Mouse (Mus musculus): ENCODE data around the gene Ctla4.

Gene Ctla4

GRCm38 (mm10) chr1:60886981-60887380, at the start of gene Ctla4:
TSS of gene Ctla4 (plus strand) at chr1:60887000.
- no peak for DNase-seq (ENCODE audit: low spot score in 2 of 2)

GRCm38 (mm10) chr1:60839161-60839560, 47.6 kb upstream of the Ctla4 start:
- no peak for DNase-seq (ENCODE audit: low spot score in 2 of 2)

GRCm38 (mm10) chr1:60845318-60846060, 41.3 kb upstream of the Ctla4 start:
- no peak for DNase-seq (ENCODE audit: low spot score in 2 of 2)

DNA sequence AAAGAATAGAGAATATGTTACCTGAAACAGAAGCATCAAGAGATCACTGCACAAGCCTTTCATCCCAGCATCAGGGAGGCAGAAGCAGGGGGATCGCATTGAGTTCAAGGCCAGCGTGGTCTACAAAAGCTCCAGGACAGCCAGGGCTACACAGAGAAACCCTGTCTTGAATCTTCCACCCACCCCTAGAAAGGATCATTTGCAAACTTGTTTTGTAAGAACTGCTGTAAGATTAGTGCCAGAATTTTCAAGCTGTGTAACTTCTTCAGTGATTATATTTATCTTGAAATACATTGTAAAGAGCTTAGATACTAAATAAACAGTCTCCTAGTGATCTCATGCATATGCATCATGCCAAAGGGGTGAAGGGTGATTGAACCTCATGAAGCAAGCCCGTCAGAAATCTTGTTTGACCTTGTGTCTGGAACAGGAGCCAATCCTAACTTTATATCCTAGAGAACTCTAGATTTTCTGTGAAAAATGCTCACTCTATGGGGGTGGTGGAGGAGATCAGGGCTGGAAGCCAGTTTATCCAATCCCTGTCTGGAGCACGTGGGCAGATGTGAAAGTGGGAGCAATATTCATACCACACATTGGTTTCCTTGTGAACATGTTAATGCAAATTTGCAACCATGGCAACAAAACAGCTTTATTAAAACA, 40.1 kb upstream of the Ctla4 start:
- no peak for DNase-seq (ENCODE audit: low spot score in 2 of 2)

DNA sequence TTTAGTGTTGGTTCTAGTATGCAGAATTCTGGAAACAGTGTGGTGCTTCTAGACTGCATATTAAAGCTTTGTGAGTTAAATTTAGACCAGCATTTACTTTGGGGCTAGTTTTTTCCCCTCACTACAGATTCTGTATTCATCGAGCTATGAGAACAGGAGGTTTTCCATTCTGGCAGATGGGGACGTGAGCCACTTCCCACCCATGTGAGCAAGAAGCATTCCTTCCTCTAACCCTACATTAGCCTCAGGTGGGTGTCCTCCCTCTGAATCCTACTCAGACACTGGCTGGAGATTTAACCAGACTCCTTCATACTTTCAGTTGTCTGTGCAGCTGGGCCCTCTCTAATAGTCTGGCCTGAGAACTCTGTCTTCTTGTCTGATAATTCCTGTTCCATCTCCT, 37.7 kb upstream of the Ctla4 start:
- DNase-seq (ENCODE audit: low spot score in 2 of 2), result no peak

DNA sequence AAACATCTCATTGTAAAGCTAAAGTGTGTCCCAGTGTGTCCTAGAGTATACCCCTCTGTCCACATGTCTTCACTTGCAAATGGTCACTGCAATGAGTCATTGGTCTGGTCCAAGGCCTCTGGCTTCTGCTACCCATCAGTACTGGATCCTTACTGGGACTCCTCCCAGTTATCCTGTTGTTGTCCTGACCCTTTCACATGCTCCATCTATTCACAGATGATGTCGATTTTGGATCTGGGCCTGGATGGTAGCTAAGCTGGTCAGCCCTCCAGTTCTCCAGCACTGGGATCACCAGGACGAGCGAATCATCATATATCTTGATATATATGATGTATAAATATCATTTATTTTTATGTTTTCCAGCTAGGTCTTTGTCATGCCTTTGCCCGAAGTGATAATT, 37.0 kb upstream of the Ctla4 start:
- DNase-seq (ENCODE audit: low spot score in 2 of 2), result no peak

DNA sequence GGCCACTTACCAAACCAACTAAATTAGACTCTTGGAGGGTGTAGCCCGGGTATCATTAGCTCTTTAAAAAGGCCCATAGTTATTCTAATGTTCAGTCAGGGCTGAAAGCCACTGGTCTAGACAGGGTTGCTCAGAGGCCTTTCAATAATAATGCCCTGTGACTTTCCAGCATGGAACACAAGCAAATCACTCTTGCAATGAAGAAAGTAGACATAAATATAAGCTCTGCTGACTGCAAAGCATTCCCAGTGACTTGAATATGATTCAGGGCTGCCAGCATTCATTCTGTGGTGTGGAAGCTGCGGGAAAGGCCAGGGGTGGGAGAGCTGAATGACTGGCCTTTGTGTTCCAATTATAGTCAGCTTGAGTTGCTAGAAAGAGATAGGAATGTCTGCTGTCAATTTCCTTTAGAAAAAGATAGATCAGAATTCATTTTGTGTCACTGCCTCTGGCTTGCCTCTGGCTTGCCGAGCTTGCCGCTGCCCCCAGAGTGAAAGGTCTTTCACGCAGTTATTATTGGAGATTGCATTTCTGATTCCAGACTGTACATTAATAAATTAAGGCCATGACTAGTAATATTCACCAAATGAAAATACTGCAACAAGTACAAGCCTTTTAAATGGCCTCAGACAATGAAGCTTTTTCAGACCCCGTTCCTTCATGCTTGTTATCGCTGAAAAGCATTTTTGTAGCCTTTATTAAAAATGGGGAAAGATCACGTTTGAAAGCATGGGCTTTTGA, 35.6 kb upstream of the Ctla4 start:
- no peak for DNase-seq (ENCODE audit: low spot score in 2 of 2)

DNA sequence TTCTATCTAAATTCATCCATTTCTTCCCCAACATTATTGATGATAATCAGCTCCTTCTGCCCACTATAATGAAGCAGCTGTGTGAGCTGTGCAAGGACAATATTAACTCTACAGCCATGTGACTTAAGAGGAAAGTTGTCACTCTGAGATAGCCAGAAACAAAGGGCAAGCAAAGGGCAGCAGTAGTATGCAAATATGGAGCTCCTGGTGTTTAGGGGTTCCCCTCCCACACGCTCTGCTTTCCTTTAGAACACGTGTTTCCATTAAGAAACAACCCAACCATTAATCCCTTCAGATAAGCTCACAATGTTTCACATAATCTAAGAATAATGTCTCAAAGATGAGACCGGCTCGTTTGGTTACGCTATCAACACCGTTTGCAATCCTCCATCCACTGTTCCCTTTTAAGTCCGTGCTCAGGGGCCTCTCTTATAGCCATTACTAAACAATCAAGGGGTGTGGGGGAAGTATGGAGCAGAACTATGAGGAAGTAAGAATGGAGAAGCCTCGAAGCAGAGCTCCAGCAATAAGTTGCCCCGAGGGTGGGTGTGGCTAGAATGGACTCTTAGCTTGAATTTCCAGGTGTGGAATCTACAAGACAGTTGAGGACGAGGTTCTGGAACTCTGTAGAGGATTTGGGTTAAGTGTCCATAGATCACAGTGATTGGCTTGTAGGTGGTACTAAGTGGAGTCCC, 34.6 kb upstream of the Ctla4 start:
- DNase-seq (ENCODE audit: low spot score in 2 of 2), result no peak

DNA sequence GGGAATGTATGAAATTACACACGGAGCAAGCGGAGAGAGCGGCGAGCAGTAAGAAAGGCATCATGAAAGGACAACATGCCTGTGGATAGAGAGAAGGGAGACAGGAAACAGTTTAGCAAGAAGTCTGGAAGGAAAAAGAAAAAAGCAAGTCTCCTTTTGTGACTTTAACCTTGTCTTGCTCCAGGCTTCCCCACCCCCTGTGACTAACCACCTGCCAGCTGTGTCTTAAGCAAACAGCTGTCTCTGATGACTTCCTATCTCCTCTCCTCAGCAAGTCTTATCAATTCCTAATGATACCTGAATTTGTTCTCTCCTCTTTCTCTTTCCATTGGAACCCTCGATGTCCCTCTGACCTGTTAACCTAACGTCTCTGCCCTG, 34.0 kb upstream of the Ctla4 start:
- DNase-seq (ENCODE audit: low spot score in 2 of 2), result no peak

DNA sequence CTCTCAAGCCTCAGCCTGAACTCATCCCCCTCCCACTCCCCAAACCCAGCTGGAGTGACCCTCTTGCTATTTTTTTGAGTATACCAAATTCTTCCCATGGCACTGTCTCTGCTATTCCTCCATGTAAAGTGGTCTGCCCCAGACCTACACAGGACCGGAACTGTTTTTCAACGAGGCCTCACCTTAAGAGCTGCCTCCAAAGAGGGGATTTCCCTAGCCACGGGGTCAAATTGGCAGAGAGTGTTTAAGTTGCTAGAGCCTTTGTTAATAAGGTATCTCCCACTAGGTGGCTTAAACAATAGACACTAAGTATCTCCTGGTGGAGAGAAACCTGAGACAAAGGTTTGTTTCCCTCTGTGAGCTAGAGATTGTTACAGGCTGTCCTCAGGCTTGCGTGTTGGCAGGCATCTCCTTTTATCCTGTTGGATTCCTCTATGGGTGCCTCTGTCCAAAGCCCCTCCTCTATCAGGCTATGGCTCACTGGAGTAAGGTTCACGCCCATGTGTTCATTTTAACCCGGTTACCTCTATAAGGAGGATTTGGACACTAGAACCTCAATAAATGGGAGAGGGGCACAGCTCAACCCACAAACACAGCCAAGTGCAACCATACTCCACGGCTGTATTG, 33.4 kb upstream of the Ctla4 start:
- no peak for DNase-seq (ENCODE audit: low spot score in 2 of 2)

DNA sequence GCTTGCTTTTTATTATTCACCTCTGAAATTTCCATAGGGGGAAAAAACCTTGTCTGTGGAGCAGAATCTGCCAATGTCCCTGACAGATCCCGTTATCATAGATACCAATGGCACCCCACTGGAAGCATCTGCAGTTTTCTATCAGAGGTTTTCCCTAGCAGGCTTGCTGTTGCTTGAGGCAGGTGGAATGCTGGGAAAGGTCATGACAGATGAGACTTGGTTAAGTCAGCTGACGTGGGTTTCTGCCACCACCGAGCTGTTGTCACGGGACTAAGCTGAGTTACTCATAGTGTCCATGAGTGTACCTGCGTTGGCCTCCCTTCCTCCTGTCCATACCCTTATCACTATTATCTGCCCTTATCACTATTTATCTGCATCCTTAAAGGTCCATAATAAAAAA, 32.8 kb upstream of the Ctla4 start:
- no peak for DNase-seq (ENCODE audit: low spot score in 2 of 2)

- no peak for DNase-seq (ENCODE audit: low spot score in 2 of 2)
Observed at GRCm38 (mm10) chr1:60857351-60858220, 29.2 kb upstream of the Ctla4 start.

DNA sequence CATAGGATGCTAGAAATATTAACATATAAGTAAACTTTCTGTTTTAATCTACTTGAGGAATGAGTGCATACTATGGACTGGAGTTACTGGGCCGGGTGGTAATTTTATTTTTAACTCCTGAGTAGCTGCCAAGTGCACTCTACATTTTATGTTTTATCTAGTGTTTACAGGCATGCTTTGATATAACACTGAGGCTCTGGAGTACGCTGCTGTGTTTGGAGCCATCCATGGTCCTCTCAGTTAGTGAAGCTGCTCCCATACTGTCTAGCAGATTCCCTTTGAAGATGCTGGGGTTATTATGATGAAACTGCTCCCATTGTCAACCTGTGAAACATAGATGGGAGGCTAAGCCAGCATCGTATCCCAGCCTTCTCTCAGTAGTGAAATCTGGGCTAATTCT, 27.6 kb upstream of the Ctla4 start:
- no peak for DNase-seq (ENCODE audit: low spot score in 2 of 2)

- no peak for DNase-seq (ENCODE audit: low spot score in 2 of 2)
Observed at GRCm38 (mm10) chr1:60859842-60860241, 27.0 kb upstream of the Ctla4 start.

DNA sequence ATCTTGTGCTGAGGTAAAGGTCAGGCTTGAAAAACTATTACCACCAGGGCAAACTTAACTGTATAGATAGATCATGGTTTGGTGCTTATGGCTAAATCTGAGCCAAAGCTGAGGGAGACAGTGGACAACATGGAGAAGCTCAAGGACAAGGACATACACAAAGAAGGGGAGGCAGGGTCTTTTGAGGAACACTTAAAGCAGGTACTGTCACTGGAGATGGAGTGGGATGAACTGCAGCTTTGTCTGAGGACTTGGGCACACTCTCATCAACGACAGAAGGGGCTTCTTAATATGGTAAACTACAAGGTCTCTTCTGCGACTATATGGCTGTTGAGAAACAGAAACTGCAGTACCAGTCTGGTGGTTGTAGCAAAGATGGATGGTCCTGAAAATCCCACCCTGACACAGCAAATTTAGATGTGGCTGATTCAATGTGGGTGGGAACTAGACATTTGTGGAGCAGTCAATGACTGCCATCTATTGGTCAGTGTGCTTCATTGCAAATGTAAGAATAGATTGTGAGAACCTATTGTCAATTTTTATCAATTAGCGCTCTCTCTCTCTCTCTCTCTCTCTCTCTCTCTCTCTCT, 26.3 kb upstream of the Ctla4 start:
- no peak for DNase-seq (ENCODE audit: low spot score in 2 of 2)

- DNase-seq (ENCODE audit: low spot score in 2 of 2), result no peak
Observed at GRCm38 (mm10) chr1:60860955-60861354, 25.8 kb upstream of the Ctla4 start.

- DNase-seq (ENCODE audit: low spot score in 2 of 2), result no peak
Observed at GRCm38 (mm10) chr1:60861431-60861830, 25.4 kb upstream of the Ctla4 start.

DNA sequence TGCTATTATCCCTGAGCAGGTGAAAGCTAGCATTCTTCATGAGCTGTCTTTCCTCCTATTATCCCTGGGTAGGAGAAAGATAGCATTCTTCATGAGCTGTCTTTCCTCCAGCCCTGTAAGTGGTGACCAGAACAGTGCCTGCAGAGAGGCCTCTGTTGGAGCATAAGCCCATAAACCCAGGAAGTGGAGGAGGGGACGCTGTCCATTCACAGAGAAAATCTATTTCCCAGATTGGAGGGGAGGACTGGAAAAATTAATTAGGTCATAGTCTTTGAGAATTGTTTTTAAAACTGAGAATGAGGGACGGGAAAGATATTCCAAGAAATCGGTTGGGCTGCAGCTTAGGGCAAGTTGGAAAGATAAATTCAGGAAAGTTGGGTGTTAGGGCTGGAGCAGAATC, 24.3 kb upstream of the Ctla4 start:
- no peak for DNase-seq (ENCODE audit: low spot score in 2 of 2)

DNA sequence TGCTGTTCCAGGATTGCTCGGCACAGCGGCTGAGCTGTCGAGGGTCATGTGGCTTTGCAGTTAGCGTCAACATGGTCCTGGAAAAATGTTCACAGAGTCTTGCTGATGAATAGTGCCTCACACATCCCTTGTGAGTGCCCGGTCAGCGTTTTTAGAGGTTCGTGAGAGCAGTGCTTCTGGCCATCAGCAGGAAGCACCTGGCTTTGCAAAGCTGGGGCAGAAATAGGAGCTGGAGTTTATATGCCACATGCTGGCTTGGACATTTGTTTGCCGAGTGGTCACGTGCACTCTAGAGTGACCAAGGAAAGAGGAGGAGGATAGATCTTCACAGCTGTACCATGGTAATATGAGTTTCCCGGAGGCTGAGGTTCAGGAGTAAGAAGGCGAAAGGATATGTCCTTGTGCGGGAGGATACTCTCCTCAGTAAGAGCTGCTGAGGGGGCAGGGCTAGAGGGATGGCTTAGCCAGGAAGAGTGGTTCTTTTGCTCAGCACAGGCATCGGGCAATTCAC, 23.8 kb upstream of the Ctla4 start:
- DNase-seq (ENCODE audit: low spot score in 2 of 2), result no peak

DNA sequence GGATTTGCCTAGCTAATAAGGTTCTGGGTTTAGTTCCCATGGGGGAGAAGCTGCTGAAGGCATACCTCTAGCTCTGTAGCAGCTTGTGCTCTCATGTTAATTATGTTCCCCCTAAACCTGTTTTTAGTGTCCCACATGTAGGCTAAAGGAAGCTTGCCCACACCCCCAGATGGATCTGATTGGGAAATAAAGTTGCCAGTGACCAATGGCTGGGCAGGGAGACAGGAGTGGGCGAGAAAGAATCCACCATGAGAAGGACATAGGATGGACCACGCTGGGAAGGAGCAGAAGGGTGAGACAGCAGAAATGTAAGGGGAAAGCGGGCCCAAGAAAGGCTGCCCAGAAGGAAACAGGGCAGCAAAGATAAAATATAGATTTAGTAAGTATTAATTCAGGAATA, 23.1 kb upstream of the Ctla4 start:
- DNase-seq (ENCODE audit: low spot score in 2 of 2), result no peak

Data from cerebellum, postnatal 4 days (tissue).